Mouse (Mus musculus) limb, embryonic 14.5 days (tissue): ENCODE data around the gene Rad51. TPM values are rescaled to one million over a fixed set of nuclear protein-coding genes. Genes with fewer than 3 reads are reported as not detected.

Source experiments
- ATAC-seq: fragments of 200-750 bp; cut with Nextera tagmentation; 2 replicates; pipeline ENCODE4 v1.8.0; 2017; ENCODE audit warnings: low read depth, moderate number of reproducible peaks, moderate TSS enrichment; ENCODE audit not compliant: low FRiP score
- DNase-seq: peaks from one replicate; pipeline ENCODE4 v3.0.0-alpha.2; 2015; ENCODE audit warnings: low spot score
- H3K27ac ChIP-seq: fragments of 300-500 bp; sonication (generic); replicated peaks from 2 replicates; pipeline ENCODE4 v1.5.1; 2014; ENCODE audit warnings: low read depth, mild to moderate bottlenecking, low read length, moderate library complexity, mixed read lengths
- H3K27me3 ChIP-seq: fragments of 300-500 bp; sonication (generic); 2 replicates; pipeline ENCODE4 v1.6.1; 2014; ENCODE audit warnings: low read length, mixed read lengths; ENCODE audit not compliant: control insufficient read depth, insufficient read depth
- H3K36me3 ChIP-seq: fragments of 300-500 bp; sonication (generic); 2 replicates; pipeline ENCODE4 v1.6.1; 2014; ENCODE audit warnings: mild to moderate bottlenecking, low read length, moderate library complexity, mixed read lengths; ENCODE audit not compliant: control insufficient read depth, insufficient read depth
- H3K4me1 ChIP-seq: fragments of 300-500 bp; sonication (generic); 2 replicates; pipeline ENCODE4 v1.6.1; 2014; ENCODE audit warnings: antibody characterized with exemption, low read length, mixed read lengths; ENCODE audit not compliant: control insufficient read depth, insufficient read depth
- H3K4me2 ChIP-seq: fragments of 300-500 bp; sonication (generic); replicated peaks from 2 replicates; pipeline ENCODE4 v1.6.1; 2014; ENCODE audit warnings: low read depth, mild to moderate bottlenecking, low read length, moderate library complexity; ENCODE audit not compliant: severe bottlenecking
- H3K4me3 ChIP-seq: fragments of 300-500 bp; sonication (generic); replicated peaks from 2 replicates; pipeline ENCODE4 v1.5.1; 2014; ENCODE audit warnings: low read length
- H3K9ac ChIP-seq: fragments of 300-500 bp; sonication (generic); 2 replicates; pipeline ENCODE4 v1.6.1; 2014; ENCODE audit warnings: mild to moderate bottlenecking, low read depth, low read length, moderate library complexity; ENCODE audit not compliant: severe bottlenecking
- H3K9me3 ChIP-seq: fragments of 300-500 bp; sonication (generic); 2 replicates; pipeline ENCODE4 v1.6.1; 2016; ENCODE audit warnings: low read length; ENCODE audit not compliant: control insufficient read depth
- POLR2A ChIP-seq: fragments of 200-500 bp; IDR thresholded peaks from 2 replicates; pipeline ENCODE4 v1.8.0; 2012; ENCODE audit warnings: inconsistent platforms, mild to moderate bottlenecking, moderate library complexity, borderline replicate concordance; ENCODE audit not compliant: insufficient read depth, insufficient read length; ENCODE audit errors: extremely low read depth
- WGBS: fragments of 180-500 bp; shearing (Covaris S2); extraction: QIAGEN DNeasy Blood & Tissue Kit; methylation state at CpG from one replicate; pipeline ENCODE4 v1.1.7; 2014; 5-methylcytosine and 5-hydroxymethylcytosine counted together
- polyA plus RNA-seq, 2 experiments: library from polyadenylated mRNA; depleted of rRNA in 1 of 2; stranded (reverse) in 1 of 2; unstranded in 1 of 2; fragments of >200 nt; fragmentation: Nextera tagmentation in 1 of 2; extraction: Ambion mirVana in 1 of 2; gene quantifications; 2 replicates each; pipeline versions ENCODE4 v1.2.1 to v1.2.3; 2012 to 2014

Gene Rad51
- polyA plus RNA-seq, 2 experiments: 38.6 to 41.5 TPM

- DNase-seq: peak; percentile 67
Observed at GRCm38 (mm10) chr2:119108554-119108953, 4.0 kb upstream of the Rad51 start.

DNA sequence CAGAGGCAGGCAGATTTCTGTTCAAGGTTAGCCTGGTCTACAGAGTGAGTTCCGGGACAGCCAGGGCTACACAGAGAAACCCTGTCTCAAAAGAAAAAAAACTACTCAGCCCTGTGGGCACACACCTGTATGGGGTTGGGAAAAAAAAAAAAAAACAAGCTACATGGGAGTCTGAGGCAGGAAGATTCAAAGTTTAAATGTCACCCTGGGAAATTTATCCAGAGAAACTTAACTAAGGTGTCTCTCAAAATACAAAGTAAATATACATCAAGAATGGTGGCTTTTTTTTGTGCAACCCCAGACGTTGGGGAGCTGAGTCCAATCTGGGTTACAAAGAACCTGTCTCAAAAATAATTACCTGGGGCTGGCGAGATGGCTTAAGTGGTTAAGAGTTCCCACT is 1.5 kb upstream of the Rad51 start:
- Histone ChIP-seq H3K27ac (no peak overlapping the region), H3K9ac (no peak overlapping the region), H3K4me1 (peaks cover 8% of the 10 kb centered on the region), H3K27me3 (no peaks in the 10 kb centered on the region), H3K9me3 (no peaks in the 10 kb centered on the region), H3K4me3 (no peak overlapping the region), H3K36me3 (peaks cover 4% of the 10 kb centered on the region; the same call in 1 of the 2 replicates), H3K4me2 (no peak overlapping the region)
- WGBS: 90% methylated on average over 3 of the region's 3 CpGs
- ATAC-seq: no peak
- no peak for TF ChIP-seq POLR2A
- DNase-seq: no peak

More at GRCm38 (mm10) chr2:119108554-119108953, 4.0 kb upstream of the Rad51 start:
- WGBS: 57% methylated on average over 4 of the region's 4 CpGs
- no peak overlapping the region for H3K9ac ChIP-seq
- H3K36me3 ChIP-seq: peaks cover 15% of the 10 kb centered on the region
- H3K27me3 ChIP-seq: no peaks in the 10 kb centered on the region
- no peak for TF ChIP-seq POLR2A
- H3K4me3 ChIP-seq: no peak overlapping the region
- no peak for ATAC-seq
- no peak overlapping the region for H3K4me2 ChIP-seq
- H3K27ac ChIP-seq: no peak overlapping the region
- H3K4me1 ChIP-seq: peaks cover 4% of the 10 kb centered on the region
- H3K9me3 ChIP-seq: no peaks in the 10 kb centered on the region

- 15% methylated on average over 18 of the region's 20 CpGs for WGBS
Observed at GRCm38 (mm10) chr2:119113121-119113925, 730 bp downstream of the Rad51 start.

DNA sequence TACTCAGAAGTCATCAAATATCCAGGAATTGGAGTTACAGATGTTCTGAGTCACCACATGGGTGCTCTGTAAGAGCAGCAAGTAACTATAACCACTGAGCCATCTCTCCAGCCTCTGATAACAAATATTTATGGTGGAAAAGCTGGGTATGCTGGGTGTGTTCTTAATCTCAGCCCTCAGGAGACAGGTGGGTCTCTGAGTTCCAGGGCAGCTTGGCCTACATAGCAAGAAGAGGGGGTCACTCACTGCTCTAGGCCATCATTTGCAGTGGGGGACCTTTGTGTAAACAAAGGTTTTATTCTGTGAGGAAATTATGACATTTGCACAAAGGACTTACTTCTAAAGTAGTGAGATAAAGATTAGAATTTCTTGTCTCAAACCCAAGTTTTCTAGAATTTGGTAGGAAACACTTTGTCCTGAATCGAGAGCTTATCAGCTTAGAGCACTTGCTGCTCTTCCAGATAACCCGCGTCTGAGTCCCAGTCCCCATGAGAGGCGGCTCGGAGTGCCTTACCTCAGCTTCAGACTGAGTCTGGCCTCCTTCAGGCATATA is 23.8 kb downstream of the Rad51 start:
- DNase-seq (no peak), ATAC-seq (no peak)
- no peak for TF ChIP-seq POLR2A
- Histone ChIP-seq H3K27me3 (no peaks in the 10 kb centered on the region), H3K9me3 (no peaks in the 10 kb centered on the region), H3K4me2 (no peak overlapping the region), H3K27ac (no peak overlapping the region), H3K9ac (no peak overlapping the region), H3K4me1 (no peaks in the 10 kb centered on the region), H3K36me3 (peaks cover 85% of the 10 kb centered on the region), H3K4me3 (no peak overlapping the region)
- WGBS: 87% methylated on average over 5 of the region's 5 CpGs

More at GRCm38 (mm10) chr2:119113121-119113925, 730 bp downstream of the Rad51 start:
- H3K27ac ChIP-seq: peak overlapping the region; percentile 75; the same call in 1 of the 2 replicates
- no peak for TF ChIP-seq POLR2A
- peak overlapping the region; percentile 68 for H3K9ac ChIP-seq
- ATAC-seq: no peak
- no peak for DNase-seq
- H3K4me1 ChIP-seq: peaks cover 8% of the 10 kb centered on the region
- peak overlapping the region; percentile 60 for H3K4me3 ChIP-seq
- peaks cover 16% of the 10 kb centered on the region for H3K36me3 ChIP-seq
- H3K9me3 ChIP-seq: no peaks in the 10 kb centered on the region
- peak overlapping the region; percentile 73 for H3K4me2 ChIP-seq
- no peaks in the 10 kb centered on the region for H3K27me3 ChIP-seq

DNA sequence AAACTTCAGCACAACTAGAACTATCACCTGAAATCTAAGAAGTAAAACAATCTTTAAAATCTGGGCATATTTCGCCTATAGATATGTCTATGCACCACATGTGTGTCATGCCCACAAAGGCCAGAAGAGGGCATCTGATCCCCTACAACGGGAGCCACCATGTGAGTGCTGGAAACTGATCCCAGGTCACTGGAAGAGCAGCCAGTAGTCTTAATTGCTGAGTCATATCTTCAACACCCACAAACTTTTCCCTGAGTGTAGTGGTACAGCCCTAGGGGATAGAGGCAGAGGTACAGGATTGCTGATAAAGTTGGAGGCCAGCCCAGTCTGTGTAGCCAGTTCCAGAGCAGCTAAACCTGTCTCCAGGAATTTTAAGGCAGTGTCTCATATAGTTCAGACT is 32.6 kb downstream of the Rad51 start:
- 81% methylated on average over 2 of the region's 2 CpGs for WGBS
- no peaks in the 10 kb centered on the region for H3K9me3 ChIP-seq
- no peak overlapping the region for H3K9ac ChIP-seq
- no peak overlapping the region for H3K4me3 ChIP-seq
- no peak overlapping the region for H3K4me2 ChIP-seq
- DNase-seq (no peak), ATAC-seq (no peak)
- H3K4me1 ChIP-seq: no peaks in the 10 kb centered on the region
- H3K36me3 ChIP-seq: peaks cover 83% of the 10 kb centered on the region
- H3K27ac ChIP-seq: no peak overlapping the region
- H3K27me3 ChIP-seq: no peaks in the 10 kb centered on the region
- no peak for TF ChIP-seq POLR2A
